17 mouse cellular contexts compared by ENCODE assay signal in the genomic region with DNA sequence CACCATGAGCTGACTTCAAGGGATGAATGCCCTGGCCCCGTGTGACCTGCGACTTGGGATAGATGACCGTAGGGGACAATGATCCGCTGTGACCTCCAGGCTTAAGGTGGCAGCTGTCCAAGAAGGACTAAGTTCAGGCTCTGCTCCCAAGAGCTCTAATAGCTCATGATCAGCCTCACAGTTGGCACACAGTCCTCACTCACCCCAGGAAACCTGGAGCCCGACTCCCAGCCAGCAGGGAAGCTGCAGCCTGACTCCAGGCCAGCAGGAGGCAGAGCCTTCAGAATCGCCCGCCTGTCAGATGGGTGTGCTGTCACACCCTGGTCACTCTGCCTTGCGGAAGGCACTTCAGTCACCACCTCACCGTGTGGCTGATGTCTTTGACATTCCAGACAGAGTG. TPM values are rescaled to one million over a fixed set of nuclear protein-coding genes. Genes with fewer than 3 reads are reported as not detected.
DNase-seq lines count a peak whose midpoint lies in the region; ATAC-seq and TF ChIP-seq lines count a peak whose summit lies in the region.
"Had no signal": no experiment of that assay in that cellular context is flagged by ENCODE, and none has a peak within 500 bp of the region (broad histone marks: within the 10 kb centered on the region; RNA-seq: fewer than 3 reads in every experiment).

No protein-coding gene starts in this region.

- no peak overlapping the region for H3K4me3 ChIP-seq in heart, adult 2 months
- H3K4me3 ChIP-seq in liver, adult 2 months (ENCODE audit: insufficient read depth, low read depth, low read length): no peak overlapping the region
- H3K4me3 ChIP-seq in liver, embryonic 12.5 days: no peak overlapping the region
- H3K4me3 ChIP-seq: heart, embryonic 13.5 days; limb, embryonic 12.5 days; neural tube, embryonic 15.5 days; stomach, embryonic 15.5 days had no signal

- TF ChIP-seq EP300 in heart, adult 2 months (IDR thresholded peaks at IDR 0.05; ENCODE audit: insufficient read depth, low read depth, low read length): no peak

- TF ChIP-seq POLR2A in heart, adult 2 months (IDR thresholded peaks at IDR 0.05; ENCODE audit: insufficient read depth, low read depth, low read length): no peak
- TF ChIP-seq POLR2A in liver, adult 2 months (IDR thresholded peaks at IDR 0.05; ENCODE audit: extremely low read depth, insufficient read depth, low read length): no peak

- no peak overlapping the region for H3K27ac ChIP-seq in heart, adult 2 months
- H3K27ac ChIP-seq in liver, adult 2 months (replicated peaks; ENCODE audit: insufficient read depth, low read depth, low read length): no peak overlapping the region
- H3K27ac ChIP-seq in liver, embryonic 12.5 days: no peak overlapping the region
- H3K27ac ChIP-seq: heart, embryonic 13.5 days; limb, embryonic 12.5 days; neural tube, embryonic 15.5 days; stomach, embryonic 15.5 days had no signal

- no peaks in the 10 kb centered on the region for H3K79me2 ChIP-seq in heart, adult 2 months (replicated peaks; ENCODE audit: control insufficient read depth, insufficient read depth, low read length)
- H3K79me2 ChIP-seq in liver, adult 2 months (ENCODE audit: control insufficient read depth, insufficient read depth, low read length): no peaks in the 10 kb centered on the region

- no peak for ATAC-seq in liver, embryonic 12.5 days
- ATAC-seq: CD4-positive, CD25-positive, alpha-beta regulatory T cell, adult 4 months; forebrain, embryonic 16.5 days; inflammation-experienced regulatory T-cells, adult 6 months had no signal

- peak; percentile 53 for TF ChIP-seq CTCF in heart, adult 2 months (IDR thresholded peaks at IDR 0.05)
- peak; percentile 84 for TF ChIP-seq CTCF in liver, adult 2 months (IDR thresholded peaks at IDR 0.05; ENCODE audit: low read depth, low read length)

- DNase-seq in heart, adult 2 months: peak; percentile 22 to 30
- DNase-seq in heart, postnatal 36 days: no peak
- DNase-seq in liver, adult 2 months (ENCODE audit: extremely low read depth, low read depth, low spot score): peak; percentile 97
- DNase-seq in adipocyte (ENCODE audit: low spot score): peak; percentile 44
- DNase-seq in heart, postnatal 10 days: peak; percentile 37 to 56
- no peak for DNase-seq in right cerebral cortex, postnatal 36 days (ENCODE audit: low spot score in 2 of 2)
- DNase-seq: cerebellum, postnatal 36 days; right cerebral cortex, postnatal 4 days had no signal

- intact Hi-C loops in heart, adult 2 months (cut with DNase I): loop anchor here (5.0 kb wide), 1 partner anchor 308 kb away; a partner anchor contains a TSS
- intact Hi-C loops in heart, postnatal 36 days (cut with DNase I): loop anchor here (5.0 kb wide), 2 partner anchors 278 to 308 kb away; a partner anchor contains a TSS
- intact Hi-C loops in heart, postnatal 10 days (cut with DNase I): loop anchor here (5.0 kb wide), 1 partner anchor 278 kb away; no protein-coding TSS in a partner anchor

- H3K9me3 ChIP-seq in liver, embryonic 12.5 days (replicated peaks): no peaks in the 10 kb centered on the region
- H3K9me3 ChIP-seq: heart, embryonic 13.5 days; limb, embryonic 12.5 days; neural tube, embryonic 15.5 days; stomach, embryonic 15.5 days had no signal

- no peak overlapping the region for H3K9ac ChIP-seq in heart, adult 2 months (ENCODE audit: low read depth, low read length)
- no peak overlapping the region for H3K9ac ChIP-seq in liver, adult 2 months (ENCODE audit: low read depth, low read length)
- H3K9ac ChIP-seq in liver, embryonic 12.5 days: no peak overlapping the region
- H3K9ac ChIP-seq: heart, embryonic 13.5 days; limb, embryonic 12.5 days; neural tube, embryonic 15.5 days; stomach, embryonic 15.5 days had no signal

- H3K4me2 ChIP-seq in liver, embryonic 12.5 days: no peak overlapping the region
- H3K4me2 ChIP-seq: heart, embryonic 13.5 days; limb, embryonic 12.5 days; neural tube, embryonic 15.5 days; stomach, embryonic 15.5 days had no signal

- H3K4me1 ChIP-seq in heart, adult 2 months (ENCODE audit: control insufficient read depth, insufficient read depth, low read length): 0 out of 2 replicates have a peak, but pooled peaks cover 1% of the 10 kb centered on the region
- peaks cover 4% of the 10 kb centered on the region; the same call in 1 of the 2 replicates for H3K4me1 ChIP-seq in liver, adult 2 months (ENCODE audit: control insufficient read depth, insufficient read depth, low read length)
- no peaks in the 10 kb centered on the region for H3K4me1 ChIP-seq in liver, embryonic 12.5 days
- H3K4me1 ChIP-seq: stomach, embryonic 15.5 days had no signal

- no peaks in the 10 kb centered on the region for H3K36me3 ChIP-seq in heart, adult 2 months (ENCODE audit: control insufficient read depth, insufficient read depth, low read length)
- no peaks in the 10 kb centered on the region for H3K36me3 ChIP-seq in liver, adult 2 months (ENCODE audit: control insufficient read depth, insufficient read depth, low read length)
- H3K36me3 ChIP-seq in liver, embryonic 12.5 days: no peaks in the 10 kb centered on the region
- H3K36me3 ChIP-seq: heart, embryonic 13.5 days; limb, embryonic 12.5 days; neural tube, embryonic 15.5 days; stomach, embryonic 15.5 days had no signal

- WGBS in heart, adult 2 months: 50% methylated on average over 9 of the region's 9 CpGs
- 16% methylated on average over 9 of the region's 9 CpGs for WGBS in liver, adult 2 months
- WGBS in liver, embryonic 12.5 days (ENCODE audit: insufficient replicate concordance): 61% methylated on average over 9 of the region's 9 CpGs

- no peaks in the 10 kb centered on the region for H3K27me3 ChIP-seq in heart, adult 2 months (ENCODE audit: control insufficient read depth, insufficient read depth, low read length)
- H3K27me3 ChIP-seq in liver, adult 2 months (ENCODE audit: control insufficient read depth, insufficient read depth, low read length): 0 out of 2 replicates have a peak, but pooled peaks cover 4% of the 10 kb centered on the region
- H3K27me3 ChIP-seq in liver, embryonic 12.5 days (replicated peaks): no peaks in the 10 kb centered on the region

RNA-seq across cellular contexts. Expression of a gene that starts 13.7 kb away (rescaled TPM):
- total RNA-seq in heart, adult 2 months (2021): not detected
- polyA plus RNA-seq in heart, adult 2 months (2012; rRNA removed): 0.26 and 0.94 TPM in 2 replicates
- under 1 TPM in 1 of 2 experiments, not detected in 1; 0.08 TPM for total RNA-seq in heart, postnatal 36 days (2021)
- total RNA-seq in liver, adult 2 months (2014; rRNA removed): 0.09 and 0.20 TPM in 2 replicates
- 0.42 and 0.46 TPM in 2 replicates for polyA plus RNA-seq in liver, adult 2 months (2012; rRNA removed)
- 1.0 and 1.4 TPM in 2 replicates for polyA plus RNA-seq in liver, embryonic 12.5 days (2016; fragmentation: Nextera tagmentation; extraction: Ambion mirVana)
- total RNA-seq in heart, postnatal 10 days (2021): 1 to 10 TPM in 1 of 2 experiments, under 1 TPM in 1; 0.15 to 1.2 TPM

RNA-seq across cellular contexts. Expression of a gene that starts 30.0 kb away (rescaled TPM):
- total RNA-seq in heart, adult 2 months (2021): not detected
- 0.09 TPM in 1 of 2 replicates, not detected in the other for polyA plus RNA-seq in heart, adult 2 months (2012; rRNA removed)
- not detected for total RNA-seq in heart, postnatal 36 days (2021)
- not detected in 2 replicates for total RNA-seq in liver, adult 2 months (2014; rRNA removed)
- polyA plus RNA-seq in liver, adult 2 months (2012; rRNA removed): not detected in 2 replicates
- polyA plus RNA-seq in liver, embryonic 12.5 days (2016; fragmentation: Nextera tagmentation; extraction: Ambion mirVana): 0.12 and 0.31 TPM in 2 replicates
- total RNA-seq in heart, postnatal 10 days (2021): under 1 TPM; 0.12 TPM
- total RNA-seq: megakaryocyte progenitor cell, adult 5-6 weeks had no signal
- polyA plus RNA-seq: CD4-positive, CD25-positive, alpha-beta regulatory T cell, adult 4 months; inflammation-experienced regulatory T-cells, adult 6 months had no signal

Comparison
In these comparisons a context has a peak if more than half of its experiments do, and no peak if none do; other contexts are left out.
1. DNase-seq: peak in heart, adult 2 months (2 of 2), liver, adult 2 months (single experiment), adipocyte (single experiment) and heart, postnatal 10 days (2 of 2); none in heart, postnatal 36 days (0 of 2) and right cerebral cortex, postnatal 36 days (0 of 2).